Mouse (Mus musculus) fibroblast of lung, adult 2 months (primary cell): Measurements from ENCODE around the gene Disp1.

Source experiments
- DNase-seq: peaks from one replicate; pipeline ENCODE4 v3.0.0-alpha.2; 2011; ENCODE audit warnings: low read depth

The Disp1 gene

DNA sequence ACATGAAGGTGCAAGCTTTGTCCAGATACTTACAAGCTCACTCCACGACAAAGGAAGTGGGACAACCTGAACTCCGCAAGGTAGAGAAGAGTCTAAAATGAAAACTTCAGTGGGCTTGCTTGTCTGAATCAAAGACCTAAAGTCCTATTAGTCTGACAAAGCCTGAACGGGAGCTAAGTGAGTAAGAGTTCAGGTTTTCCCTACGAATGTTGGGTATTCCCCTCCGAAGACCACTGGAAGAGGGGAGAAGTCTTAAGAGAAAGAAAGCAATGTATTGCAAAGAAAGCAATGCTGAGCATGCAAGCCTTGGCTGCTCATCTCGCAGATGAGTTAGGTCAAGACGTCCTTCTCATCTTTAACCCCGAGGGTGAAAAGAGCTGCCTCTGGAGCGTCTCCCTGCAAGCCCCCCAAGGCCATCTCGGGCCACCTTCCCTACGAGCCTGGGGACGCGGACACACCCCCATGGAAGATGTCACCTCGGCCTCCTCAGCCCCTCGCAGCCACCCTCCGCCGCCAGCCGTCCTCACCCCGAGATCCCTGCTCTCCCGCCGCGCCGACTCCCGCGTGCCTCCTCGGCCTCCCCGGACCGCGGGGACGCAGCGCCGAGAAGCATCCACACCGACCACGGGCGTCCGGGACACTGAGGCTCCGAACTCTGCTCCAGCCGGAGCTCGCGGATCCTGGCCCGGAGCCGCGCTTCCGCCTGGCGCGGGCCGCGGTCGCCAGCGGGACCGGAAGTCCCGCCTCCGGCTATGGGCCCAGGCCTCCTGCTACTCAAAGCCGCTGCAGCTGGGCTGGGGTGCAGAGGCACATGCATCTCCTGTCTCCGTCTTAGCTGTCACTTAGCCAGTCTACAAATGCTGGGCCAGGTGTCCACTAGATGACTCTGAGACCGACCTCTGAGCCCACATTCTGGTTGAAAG lies at the start of gene Disp1:
TSS of gene Disp1 (minus strand) at position 727 of the 923 bp plus-strand sequence.
- peak; percentile 35 for DNase-seq

DNA sequence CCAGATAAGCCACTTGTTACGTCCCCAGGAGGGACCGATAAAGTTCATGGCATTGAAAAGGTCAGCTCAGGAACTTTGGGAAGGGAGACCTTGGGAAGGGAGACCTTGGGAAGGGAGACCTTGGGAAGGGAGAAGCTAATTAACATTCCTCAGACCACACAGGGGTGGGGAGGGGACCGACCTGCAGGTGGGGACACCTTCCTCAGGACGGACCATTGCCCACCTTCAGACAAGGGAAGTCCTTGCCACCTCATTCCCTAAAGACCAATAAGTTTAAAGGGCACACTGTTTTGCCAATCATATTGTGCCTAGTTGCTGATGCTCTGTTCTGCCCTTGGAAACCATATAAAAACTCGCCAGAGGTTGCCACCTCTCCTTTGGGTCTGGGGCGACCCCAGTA lies 46.3 kb upstream of the Disp1 start:
- no peak for DNase-seq

DNA sequence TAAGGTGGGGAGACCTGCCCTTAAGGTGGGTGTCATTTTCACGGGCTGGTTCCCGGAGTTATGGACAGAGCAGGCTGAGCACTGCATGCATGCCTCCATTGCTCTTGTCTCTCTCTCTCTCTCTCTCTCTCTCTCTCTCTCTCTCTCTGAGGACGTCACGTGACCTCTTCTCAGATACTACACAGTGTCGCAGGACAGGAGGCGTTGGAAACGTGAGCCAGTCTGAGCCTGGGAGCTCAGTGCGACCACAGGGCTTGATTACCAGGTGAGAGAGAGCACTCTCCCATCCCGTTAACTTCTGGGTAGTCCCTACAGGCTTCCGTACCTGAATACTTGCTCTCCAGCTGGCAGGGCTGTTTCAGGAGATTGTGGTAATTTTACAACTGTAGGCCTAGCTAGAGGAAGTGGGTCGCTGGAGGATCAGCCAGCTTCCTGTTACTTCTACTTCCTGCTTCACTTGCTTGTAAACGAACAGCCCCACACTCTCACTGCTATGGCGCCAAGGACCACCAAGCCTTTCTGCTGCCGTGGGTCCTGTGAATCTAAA lies 44.7 kb upstream of the Disp1 start:
- no peak for DNase-seq

DNA sequence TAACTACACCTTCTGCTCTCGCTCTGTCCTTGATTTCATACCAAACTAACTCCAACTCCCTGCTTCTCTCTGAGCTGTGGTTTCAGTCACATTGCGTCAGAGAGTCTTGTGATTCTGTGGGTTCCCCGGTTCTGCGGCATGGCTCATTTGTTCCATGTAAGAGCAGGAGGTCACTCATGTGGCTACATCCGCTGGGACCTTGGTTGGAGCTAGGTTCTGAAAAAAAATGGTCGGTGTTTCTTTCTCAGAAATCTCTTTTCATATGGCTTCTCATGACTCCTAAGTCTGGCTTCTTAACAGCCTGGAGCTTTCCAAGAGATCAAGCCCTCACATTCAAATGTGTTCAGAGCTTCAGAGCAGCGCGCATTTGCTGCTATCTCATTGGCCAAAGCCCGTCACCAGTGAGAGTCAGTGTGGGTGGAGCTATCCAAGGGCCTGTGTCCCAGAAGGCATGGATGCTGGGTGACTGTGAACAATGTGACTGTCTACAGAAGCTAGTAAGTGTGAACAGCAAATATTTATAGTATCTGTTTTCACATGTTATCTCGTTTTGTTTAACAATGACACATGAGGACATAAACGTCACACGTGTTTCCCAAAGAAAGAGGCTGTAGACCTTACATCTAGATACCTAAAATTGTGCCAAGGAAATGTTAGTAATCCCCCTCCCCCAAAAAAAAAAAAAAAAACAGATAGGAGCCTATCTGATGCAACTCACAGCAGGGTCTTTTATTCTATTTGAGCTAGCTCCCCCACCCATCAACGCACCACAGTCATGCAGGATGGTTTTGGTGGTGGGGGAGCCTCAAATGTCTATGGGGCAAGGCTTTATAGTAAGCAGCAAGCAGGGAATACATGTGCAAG lies 43.1 kb upstream of the Disp1 start:
- peak; percentile 37 for DNase-seq

DNA sequence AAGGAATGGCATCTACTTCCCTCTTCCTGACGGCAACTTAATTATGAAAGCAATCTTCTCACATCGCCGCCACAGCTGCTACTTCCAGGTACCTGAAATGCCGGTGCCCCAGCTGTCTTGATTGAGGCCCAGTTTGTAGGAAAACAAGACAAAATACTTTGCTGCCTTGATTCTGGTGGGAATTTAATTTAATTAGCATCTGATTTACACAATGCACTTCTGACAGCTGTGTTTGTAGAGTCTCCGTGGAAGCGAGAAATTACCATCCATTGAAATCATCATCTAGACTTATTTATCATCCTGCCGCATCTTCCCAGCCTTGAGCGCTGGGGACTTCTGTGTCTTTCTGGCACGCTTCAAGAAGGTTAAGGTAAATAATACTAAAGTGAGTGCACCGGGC lies 31.3 kb upstream of the Disp1 start:
- no peak for DNase-seq

DNA sequence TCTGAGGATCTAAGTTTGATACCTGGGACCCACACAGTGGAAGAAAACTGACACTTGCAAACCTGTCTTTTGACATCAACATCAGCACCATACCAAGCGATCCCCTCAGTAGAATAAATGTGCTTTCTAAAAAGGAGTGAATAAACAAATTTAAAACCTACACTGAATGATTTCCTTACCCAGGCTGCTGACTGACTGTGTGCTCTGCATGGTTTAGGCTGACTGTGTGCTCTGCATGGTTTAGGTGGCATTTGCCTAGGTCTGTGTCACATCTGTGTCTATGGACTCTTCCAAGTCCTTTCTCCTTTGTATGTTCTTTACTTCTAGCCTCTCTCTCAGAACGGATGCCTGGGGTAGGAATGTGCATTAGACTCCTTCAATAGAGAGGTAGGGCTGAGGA lies 30.5 kb upstream of the Disp1 start:
- DNase-seq, result no peak

DNA sequence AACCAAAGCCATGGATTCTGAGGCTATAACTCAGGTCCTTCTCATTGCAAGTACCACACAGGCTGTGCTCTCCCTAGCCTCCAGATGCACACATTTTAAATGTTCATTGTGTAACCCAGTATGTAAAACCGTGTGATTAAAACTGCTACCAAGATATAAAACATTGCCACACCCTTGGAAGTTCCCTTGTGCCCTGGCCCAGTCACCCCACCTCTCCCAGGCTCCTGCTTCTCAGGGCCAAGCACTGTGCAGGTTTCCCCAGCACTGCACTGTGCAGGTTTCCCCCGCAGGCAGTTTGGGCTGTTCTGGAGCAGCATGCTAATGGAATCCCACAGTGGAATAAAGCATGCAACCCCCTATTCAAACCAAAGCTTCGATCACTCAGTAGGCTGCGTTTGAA lies 29.3 kb upstream of the Disp1 start:
- no peak for DNase-seq

DNA sequence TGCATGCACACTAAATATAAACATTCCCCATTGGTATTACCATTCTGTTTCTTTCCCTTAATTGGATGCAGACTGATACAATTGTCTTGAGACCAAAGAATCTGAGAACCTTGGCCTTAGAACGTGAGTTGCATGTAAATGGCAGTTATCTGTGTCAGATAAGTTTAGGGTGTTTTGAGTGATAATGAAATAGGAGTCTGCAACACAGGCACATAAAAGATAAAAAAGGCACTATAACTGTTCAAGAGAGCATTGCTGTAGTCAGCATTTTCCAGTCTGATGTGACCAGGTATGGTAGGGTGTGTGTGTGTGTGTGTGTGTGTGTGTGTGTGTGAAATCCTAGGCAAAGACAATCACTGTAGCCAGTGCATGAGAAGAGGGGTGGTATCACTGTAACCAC lies 26.8 kb upstream of the Disp1 start:
- no peak for DNase-seq

DNA sequence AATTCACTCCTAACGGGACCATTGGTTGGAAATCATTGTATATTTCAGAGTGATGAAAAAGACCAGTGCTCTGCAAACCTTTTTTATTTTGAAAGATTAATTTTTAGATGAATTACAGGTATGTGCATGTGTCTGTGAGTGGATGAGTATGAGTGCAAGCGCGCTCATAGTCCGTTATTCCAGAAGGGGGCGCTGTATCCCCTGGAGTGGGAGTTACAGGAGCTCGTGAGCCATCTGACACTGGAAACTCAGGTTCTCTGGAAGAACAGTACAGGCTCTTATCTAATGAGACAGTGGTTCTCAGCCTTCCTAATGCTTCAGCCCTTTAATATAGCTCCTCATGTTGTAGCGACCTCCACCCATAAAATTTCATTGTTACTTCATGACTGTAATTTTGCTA lies 22.0 kb upstream of the Disp1 start:
- no peak for DNase-seq

DNA sequence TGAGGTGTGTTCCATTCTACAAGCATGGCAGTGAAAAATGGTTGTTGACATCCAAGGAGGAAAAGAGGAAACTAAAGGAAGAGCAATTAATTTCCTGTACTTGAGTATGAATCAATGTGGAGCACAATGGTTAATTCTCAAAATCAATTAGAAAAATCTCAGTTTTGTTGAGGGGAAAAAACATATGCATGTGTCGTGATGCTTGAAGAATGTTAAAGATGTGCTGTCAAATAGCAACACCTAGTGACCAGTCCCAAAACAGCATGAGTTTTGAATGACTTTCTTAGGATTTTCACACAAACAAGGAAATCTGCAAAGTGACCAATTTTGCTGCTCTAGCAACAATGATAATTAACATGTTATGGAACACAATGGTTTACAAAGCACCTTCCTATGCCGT lies 16.6 kb upstream of the Disp1 start:
- peak; percentile 58 for DNase-seq

DNA sequence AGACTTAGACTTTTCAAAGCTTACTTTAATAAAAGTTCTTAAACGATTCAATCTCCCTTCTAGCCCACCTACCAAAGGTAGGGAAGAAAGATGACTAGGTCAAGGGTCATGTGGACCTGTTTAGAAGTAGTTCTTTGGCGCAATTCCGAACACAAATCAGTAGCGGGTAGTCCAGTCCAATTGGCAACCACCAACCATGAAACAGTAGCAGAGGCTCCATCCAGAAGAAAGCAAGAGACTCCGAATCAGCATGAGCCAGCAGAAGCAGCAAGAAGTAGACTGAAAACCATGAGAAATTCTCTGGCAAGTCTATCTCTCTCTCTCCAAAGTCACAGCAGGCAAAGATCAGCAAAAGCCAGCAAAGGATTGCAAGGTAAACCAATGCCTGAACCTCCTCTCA lies 15.1 kb upstream of the Disp1 start:
- no peak for DNase-seq

DNA sequence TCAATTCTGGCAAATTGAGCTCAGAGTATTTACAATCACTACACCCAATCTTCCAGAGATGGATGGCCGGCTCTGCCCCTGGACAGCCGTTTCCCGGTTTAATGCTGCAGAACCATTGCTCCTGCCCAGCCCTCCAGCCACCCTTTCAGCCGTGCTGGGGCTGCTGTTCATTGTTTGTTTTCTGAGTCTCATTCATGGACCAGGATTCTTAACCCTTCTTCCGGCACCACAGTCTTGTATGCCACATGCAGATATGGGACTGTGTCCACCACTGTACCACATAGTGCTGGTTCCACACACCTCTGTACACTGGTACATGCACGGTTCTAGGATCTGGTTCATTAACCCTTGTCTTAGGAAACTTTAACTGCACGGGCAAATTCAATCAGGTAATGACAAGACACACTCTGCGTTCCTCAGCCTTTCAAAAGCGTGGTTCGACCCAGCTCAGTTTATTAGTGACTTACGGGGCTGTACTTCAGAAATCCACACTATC lies 12.4 kb upstream of the Disp1 start:
- DNase-seq, result no peak

DNA sequence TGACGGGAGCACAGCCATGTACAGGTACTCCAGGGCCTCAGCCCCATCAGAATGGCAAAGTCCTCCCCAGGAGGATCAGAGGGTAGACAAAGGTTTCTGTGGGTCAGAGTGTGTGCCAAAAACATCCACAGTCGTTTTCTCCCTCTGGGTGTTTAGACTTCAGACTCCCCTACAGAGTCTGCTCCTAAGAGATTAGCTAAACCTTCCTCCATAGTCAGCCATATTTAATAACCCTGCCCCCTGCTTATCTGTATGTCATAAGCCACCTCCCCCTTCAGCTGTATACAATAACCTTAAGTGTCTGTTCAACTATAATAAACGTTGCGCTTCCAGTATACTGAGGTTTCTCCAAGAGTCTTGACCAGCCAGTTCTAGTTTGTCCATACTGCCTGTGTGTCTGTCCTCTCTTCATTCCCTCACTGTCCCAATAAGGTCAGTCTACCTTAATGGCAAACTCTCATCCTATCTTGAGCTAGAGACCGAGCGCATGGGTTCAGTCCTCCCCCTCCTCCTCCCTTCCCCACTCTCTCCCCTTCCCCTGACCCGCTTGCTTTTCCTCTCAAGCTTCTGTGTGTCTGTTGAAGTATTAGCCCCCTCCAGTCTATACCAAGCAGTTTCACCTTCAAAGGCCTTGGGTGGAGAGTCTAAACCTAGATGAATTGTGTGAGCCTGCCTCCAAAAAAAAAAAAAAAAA lies 11.8 kb upstream of the Disp1 start:
- DNase-seq, result no peak

DNA sequence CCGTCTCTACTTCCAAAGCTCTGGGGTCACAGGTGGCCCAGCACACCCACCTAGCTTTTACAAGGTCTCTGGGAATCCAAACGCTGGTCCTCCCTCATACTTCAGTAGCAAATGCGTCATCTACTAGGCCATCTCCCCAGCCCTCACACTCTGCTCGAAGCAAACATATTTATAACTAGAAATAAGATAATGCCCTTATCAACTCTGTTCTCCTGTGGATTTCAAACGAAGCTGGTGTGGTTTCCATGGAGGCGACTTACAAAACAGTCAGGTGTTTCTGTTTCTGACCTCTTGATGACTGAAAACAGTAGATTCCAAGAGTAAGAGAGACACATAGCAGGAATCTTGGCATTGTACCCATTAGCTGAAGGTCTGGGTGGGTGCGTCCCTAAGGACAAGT lies 6.1 kb upstream of the Disp1 start:
- no peak for DNase-seq

DNA sequence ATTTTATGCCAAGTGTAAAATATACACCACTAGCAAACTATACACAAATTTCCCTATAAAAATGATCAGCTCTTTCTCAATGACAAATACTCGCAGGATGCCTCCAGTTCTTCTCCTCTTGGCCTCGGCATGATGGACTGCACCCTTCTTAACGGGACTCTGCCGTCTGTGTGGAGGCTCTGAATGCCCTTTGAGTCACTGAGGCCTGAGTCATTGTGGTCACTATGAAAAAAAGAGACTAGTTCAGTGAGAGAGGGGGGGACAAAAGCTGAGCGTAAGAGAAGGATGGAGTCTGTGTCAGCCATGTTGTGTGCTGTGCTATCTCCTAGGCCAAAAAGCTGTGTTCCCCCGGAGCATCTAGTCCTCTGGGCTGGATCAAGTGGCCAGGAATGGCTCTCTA lies 2.3 kb downstream of the Disp1 start:
- DNase-seq, result no peak

DNA sequence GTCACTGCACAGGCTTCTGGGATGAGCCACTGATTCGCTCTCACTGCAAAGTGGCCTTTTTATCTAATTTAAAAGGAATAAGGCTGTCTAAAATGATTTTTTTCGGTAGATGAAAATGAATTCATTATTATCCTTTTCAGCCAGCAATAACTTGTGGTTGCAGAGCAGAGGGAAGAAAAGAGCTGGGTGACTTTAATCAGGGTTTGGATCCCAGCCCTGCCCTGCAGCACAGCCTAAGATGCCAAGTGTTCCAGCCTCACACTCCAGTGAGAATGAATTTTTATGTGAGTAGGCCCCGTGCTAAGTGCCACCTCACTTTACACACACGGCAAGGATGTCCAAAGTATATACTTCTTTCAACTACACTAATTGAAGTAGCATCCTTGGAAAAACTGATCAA lies 4.6 kb downstream of the Disp1 start:
- no peak for DNase-seq

DNA sequence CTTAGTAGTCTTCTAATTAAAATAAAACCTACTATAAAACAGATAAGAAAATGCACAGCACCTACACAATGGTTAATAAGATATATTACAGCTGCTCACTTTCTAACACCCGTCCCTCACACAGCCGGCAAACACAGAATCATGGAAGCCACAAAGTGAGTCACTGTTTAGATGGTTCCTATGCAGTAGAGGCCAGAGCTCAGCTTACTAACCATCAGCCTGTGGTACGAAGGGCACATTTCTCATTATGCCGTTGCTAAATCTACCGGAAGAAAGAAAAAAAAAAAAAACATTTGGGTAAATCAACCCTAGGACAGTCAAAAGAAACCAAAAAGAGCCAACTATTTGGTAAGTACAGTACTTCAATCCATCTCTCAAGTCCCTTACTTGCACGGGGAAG lies 5.6 kb downstream of the Disp1 start:
- no peak for DNase-seq

DNA sequence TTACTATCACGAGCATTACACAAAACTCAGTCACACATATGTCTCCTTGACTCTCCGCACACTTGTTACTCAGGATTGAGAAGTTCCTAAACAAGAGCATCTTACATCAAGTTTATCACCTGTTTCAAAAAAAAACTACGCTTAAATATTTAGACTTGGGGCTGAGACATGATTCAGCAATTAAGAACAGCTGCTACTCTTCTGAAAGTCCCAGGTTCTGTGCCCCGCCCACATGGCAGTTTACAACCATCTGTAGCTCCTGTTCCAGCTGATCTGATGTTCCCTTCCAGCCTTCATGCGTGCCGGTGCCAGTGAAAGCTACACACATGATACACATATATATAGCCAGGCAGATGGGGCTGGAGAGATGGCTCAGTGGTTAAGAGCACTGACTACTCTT lies 7.5 kb downstream of the Disp1 start:
- no peak for DNase-seq

DNA sequence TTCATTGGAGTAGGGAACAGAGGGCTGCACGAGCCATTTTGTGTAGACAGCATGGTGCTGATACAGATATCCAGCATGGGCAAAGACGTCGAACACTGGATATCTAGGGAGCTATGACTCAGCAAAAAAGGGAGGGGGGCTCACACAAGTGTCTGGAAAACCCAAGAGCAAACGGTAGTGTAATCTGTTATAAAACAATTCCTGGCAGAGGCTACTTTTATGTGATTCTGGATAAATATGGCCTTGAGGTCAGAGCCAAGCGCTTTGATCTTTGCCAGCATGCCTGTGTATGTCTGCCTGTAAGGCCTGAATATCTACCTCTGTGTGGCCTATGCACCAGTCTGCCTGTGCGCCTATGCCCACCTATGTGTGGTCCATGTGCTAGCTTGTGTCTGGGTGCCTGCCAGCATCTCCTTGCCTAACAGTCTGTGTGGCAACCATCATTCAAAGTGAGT lies 8.5 kb downstream of the Disp1 start:
- no peak for DNase-seq

DNA sequence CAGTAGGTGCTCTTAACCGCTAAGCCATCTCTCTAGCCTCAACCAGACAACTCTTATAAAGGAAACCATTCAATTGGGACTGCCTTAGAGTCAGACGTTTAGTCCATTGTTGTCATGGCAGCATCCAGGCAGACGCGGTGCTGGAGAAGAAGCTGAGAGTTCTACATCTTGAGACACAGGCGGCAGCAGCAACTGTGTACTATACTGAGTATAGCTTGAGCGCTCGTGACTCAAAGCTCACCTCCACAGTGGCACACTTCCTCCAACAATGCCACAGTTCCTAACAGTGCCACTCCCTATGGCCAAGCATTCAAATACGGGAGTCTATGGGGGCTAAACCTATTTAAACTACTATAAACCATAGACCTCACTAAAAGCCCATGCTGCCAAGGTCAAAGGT lies 11.2 kb downstream of the Disp1 start:
- DNase-seq, result no peak

DNA sequence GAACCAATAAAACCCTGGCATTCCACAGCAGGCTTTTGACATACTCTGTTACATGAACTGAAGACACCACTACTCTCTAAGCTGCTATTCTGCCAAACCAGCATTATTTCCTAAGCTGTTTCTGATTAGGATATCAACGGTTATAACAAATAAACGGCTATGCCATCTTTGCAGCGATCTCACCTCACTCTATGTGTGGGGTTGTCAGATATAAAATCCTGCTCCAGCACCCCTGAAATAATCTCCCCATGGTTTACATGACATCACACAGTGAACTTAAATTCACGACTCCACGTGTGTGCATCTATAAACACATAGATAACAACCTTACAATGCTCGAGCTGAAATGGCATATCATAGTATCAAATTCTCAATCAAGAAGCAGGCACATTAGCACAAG lies 13.7 kb downstream of the Disp1 start:
- DNase-seq, result no peak

DNA sequence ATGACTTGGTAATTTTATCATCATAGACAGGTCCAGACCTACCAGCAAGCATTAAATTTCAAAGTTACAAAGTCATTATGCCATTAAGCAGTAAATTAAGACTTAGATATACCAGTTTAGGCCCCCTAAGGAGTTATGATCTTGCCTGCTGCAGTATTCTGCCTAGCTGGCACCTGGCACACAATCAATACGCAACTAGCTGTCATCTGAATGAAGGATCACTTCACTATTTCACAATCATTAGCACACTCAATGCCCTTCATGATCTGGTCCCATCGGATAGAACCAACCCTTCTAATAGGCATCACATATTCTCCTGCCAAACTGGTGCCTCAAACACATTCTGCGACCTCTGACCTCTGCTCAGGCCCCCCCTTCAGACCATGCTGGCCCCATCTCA lies 14.2 kb downstream of the Disp1 start:
- no peak for DNase-seq
